Comparison of ENCODE assay signal across 8 mouse cellular contexts in genomic region chr1:52004096-52004495, GRCm38 (mm10). TPM values are rescaled to one million over a fixed set of nuclear protein-coding genes. Genes with fewer than 3 reads are reported as not detected.
A peak's percentile ranks its signal among the peaks of the same experiment; 100 is the strongest.
DNase-seq lines count a peak whose midpoint lies in the region; ATAC-seq lines count a peak whose summit lies in the region.

No protein-coding gene starts in this region.

- peaks cover 10% of the 10 kb centered on the region for H3K4me1 ChIP-seq in hindbrain, embryonic 10.5 days (replicated peaks)
- peaks cover 9% of the 10 kb centered on the region for H3K4me1 ChIP-seq in hindbrain, embryonic 13.5 days (replicated peaks)
- H3K4me1 ChIP-seq in midbrain, embryonic 14.5 days (ENCODE audit: control insufficient read depth, insufficient read depth, low read length), result no peaks in the 10 kb centered on the region

- H3K27ac ChIP-seq in hindbrain, embryonic 10.5 days, result no peak overlapping the region
- H3K27ac ChIP-seq in hindbrain, embryonic 13.5 days, result no peak overlapping the region
- no peak overlapping the region for H3K27ac ChIP-seq in midbrain, embryonic 14.5 days (replicated peaks; ENCODE audit: low read depth, low read length)

- H3K36me3 ChIP-seq in hindbrain, embryonic 10.5 days, result no peaks in the 10 kb centered on the region
- H3K36me3 ChIP-seq in hindbrain, embryonic 13.5 days, result no peaks in the 10 kb centered on the region
- H3K36me3 ChIP-seq in midbrain, embryonic 14.5 days (ENCODE audit: control insufficient read depth, insufficient read depth, low read length), result no peaks in the 10 kb centered on the region
- no peaks in the 10 kb centered on the region for H3K36me3 ChIP-seq in splenic B cell, adult 2 months (ENCODE audit: control insufficient read depth, insufficient read depth, low read length, poor library complexity, severe bottlenecking)

- H3K4me3 ChIP-seq in hindbrain, embryonic 10.5 days, result no peak overlapping the region
- H3K4me3 ChIP-seq in hindbrain, embryonic 13.5 days, result no peak overlapping the region
- no peak overlapping the region for H3K4me3 ChIP-seq in midbrain, embryonic 14.5 days (replicated peaks; ENCODE audit: low read depth, low read length)

- peaks cover 13% of the 10 kb centered on the region for H3K27me3 ChIP-seq in hindbrain, embryonic 10.5 days (ENCODE audit: insufficient read depth, poor library complexity, severe bottlenecking)
- H3K27me3 ChIP-seq in hindbrain, embryonic 13.5 days, result peaks cover 20% of the 10 kb centered on the region
- no peaks in the 10 kb centered on the region for H3K27me3 ChIP-seq in midbrain, embryonic 14.5 days (ENCODE audit: control insufficient read depth, insufficient read depth, low read length)
- H3K27me3 ChIP-seq in splenic B cell, adult 2 months (ENCODE audit: control insufficient read depth, insufficient read depth, low read length, poor library complexity, severe bottlenecking), result no peaks in the 10 kb centered on the region; the same call in 1 of the 2 replicates

- WGBS in hindbrain, embryonic 10.5 days, result 36% methylated on average over 8 of the region's 8 CpGs
- WGBS in hindbrain, embryonic 13.5 days, result 37% methylated on average over 8 of the region's 8 CpGs
- WGBS in midbrain, embryonic 14.5 days, result 26% methylated on average over 8 of the region's 8 CpGs

- no peaks in the 10 kb centered on the region for H3K9me3 ChIP-seq in hindbrain, embryonic 10.5 days
- H3K9me3 ChIP-seq in hindbrain, embryonic 13.5 days, result no peaks in the 10 kb centered on the region
- H3K9me3 ChIP-seq in midbrain, embryonic 14.5 days (ENCODE audit: control insufficient read depth, low read length), result no peaks in the 10 kb centered on the region

- no peak overlapping the region for H3K9ac ChIP-seq in hindbrain, embryonic 13.5 days
- no peak overlapping the region for H3K9ac ChIP-seq in midbrain, embryonic 14.5 days (replicated peaks; ENCODE audit: low read length)

- no peak for ATAC-seq in hindbrain, embryonic 13.5 days (ENCODE audit: low FRiP score)
- peak; percentile 31; the same call in 1 of the 2 replicates for ATAC-seq in midbrain, embryonic 14.5 days (ENCODE audit: low FRiP score, low TSS enrichment)

- intact Hi-C loops in heart, postnatal 10 days (cut with DNase I), result loop anchor here (1.0 kb wide), 1 partner anchor 95 kb away; no protein-coding TSS in a partner anchor

- DNase-seq in hindbrain, embryonic 10.5 days (ENCODE audit: low spot score), result peak; percentile 66
- DNase-seq in adrenal gland, postnatal 10 days, result peak; percentile 81
- DNase-seq in embryo, embryonic 11.5 days (ENCODE audit: low read depth, low spot score), result peak; percentile 54
- peak; percentile 74 to 87 for DNase-seq in heart, postnatal 10 days
- peak; percentile 80 to 86 for DNase-seq in left cerebral cortex, adult 18-20 months (ENCODE audit: low spot score in 2 of 2)
- DNase-seq in midbrain, embryonic 14.5 days, result peak; percentile 85
- DNase-seq in splenic B cell, adult 2 months (ENCODE audit: low read depth, low spot score), result peak; percentile 87

- no peak overlapping the region for H3K4me2 ChIP-seq in hindbrain, embryonic 13.5 days
- H3K4me2 ChIP-seq in midbrain, embryonic 14.5 days (ENCODE audit: low read length), result no peak overlapping the region

RNA-seq across cellular contexts. Expression of gene Stat4, which starts 17.1 kb away (rescaled TPM):
- polyA plus RNA-seq in hindbrain, embryonic 10.5 days (2016; fragmentation: Nextera tagmentation; extraction: Ambion mirVana), result 1.3 and 1.4 TPM in 2 replicates
- 0.56 and 0.64 TPM in 2 replicates for polyA plus RNA-seq in hindbrain, embryonic 13.5 days (2015; fragmentation: Nextera tagmentation; extraction: Ambion mirVana)
- 1 to 10 TPM; 1.7 to 2.1 TPM for total RNA-seq in adrenal gland, postnatal 10 days (2021)
- under 1 TPM; 0.12 to 0.24 TPM for total RNA-seq in heart, postnatal 10 days (2021)
- total RNA-seq in left cerebral cortex, adult 18-20 months (2021), result 1 to 10 TPM; 3.6 to 3.7 TPM
- polyA plus RNA-seq in midbrain, embryonic 14.5 days (2014; fragmentation: Nextera tagmentation; extraction: Ambion mirVana), result 0.34 and 0.47 TPM in 2 replicates
